Mouse (Mus musculus): ENCODE measurements around the gene Fam50a.

DNA sequence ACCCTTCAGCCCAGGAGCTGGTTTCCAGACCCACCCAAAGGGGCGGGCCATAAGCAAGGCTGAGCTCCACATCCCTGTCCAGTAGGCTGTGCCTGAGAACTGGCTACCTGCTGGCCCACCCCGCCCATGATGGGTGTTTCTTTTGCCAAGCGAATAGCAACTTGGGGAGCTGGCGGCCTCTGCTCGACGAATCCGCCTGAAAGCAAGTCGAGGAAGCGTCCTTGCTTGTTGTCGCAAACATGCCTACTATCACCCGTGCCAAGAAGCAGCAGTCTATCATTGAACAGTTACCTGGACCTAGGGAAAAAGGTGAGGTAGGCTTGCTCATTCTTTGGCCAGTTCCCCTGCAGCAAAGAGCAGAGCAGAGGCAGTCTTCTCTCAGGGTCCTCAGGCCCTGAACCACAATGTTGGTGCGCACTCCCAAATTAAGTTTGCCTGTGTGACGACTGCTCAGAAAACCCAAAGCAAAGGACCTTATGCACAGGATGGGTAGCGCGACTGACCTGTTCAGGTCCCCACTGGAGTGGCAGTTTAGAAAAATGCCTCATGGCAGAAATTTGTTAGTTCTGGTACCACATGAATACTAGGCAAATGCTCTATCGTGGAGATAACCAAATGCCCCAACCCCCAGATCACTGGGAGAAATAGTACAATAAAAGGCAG is 31.0 kb upstream of the Fam50a start, which contains the start of the genes Taz and Dnase1l1:
- TF ChIP-seq CTCF (IDR thresholded peaks at IDR 0.05; ENCODE audit: control insufficient read depth, insufficient read depth, low read length) (no peak), POLR2A (IDR thresholded peaks at IDR 0.05; ENCODE audit: borderline replicate concordance, control insufficient read depth, low read depth, low read length) (peak; percentile 41)

Data from bone marrow, adult 2 months (tissue).